Mouse (Mus musculus): ENCODE measurements around the gene Crtac1. TPM values are rescaled to one million over a fixed set of nuclear protein-coding genes. Genes with fewer than 3 reads are reported as not detected.

Gene Crtac1
- polyA plus RNA-seq, 1 experiment from 2014 or later: 1.7 TPM

- Histone ChIP-seq H3K4me3 (ENCODE audit: low read depth, low read length) (no peak overlapping the region), H3K27me3 (ENCODE audit: control insufficient read depth, insufficient read depth, low read length) (peaks cover 28% of the 10 kb centered on the region), H3K9ac (ENCODE audit: low read length) (no peak overlapping the region), H3K27ac (replicated peaks; ENCODE audit: low read depth, low read length) (no peak overlapping the region), H3K4me1 (ENCODE audit: control insufficient read depth, insufficient read depth, low read length) (peaks cover 4% of the 10 kb centered on the region; the same call in 1 of the 2 replicates), H3K4me2 (ENCODE audit: low read depth, severe bottlenecking) (no peak overlapping the region), H3K36me3 (ENCODE audit: control insufficient read depth, insufficient read depth, low read length) (no peaks in the 10 kb centered on the region), H3K9me3 (ENCODE audit: control insufficient read depth, low read length) (no peaks in the 10 kb centered on the region)
- 21% methylated on average over 15 of the region's 15 CpGs for WGBS
- DNase-seq (ENCODE audit: low spot score) (no peak), ATAC-seq (ENCODE audit: insufficient number of reproducible peaks, low FRiP score, low TSS enrichment, low read depth) (no peak)
Observed at GRCm38 (mm10) chr19:42384981-42385598, 46.5 kb downstream of the Crtac1 start.

GRCm38 (mm10) chr19:42380981-42381373, 50.6 kb downstream of the Crtac1 start:
- Histone ChIP-seq H3K4me2 (ENCODE audit: low read depth, severe bottlenecking) (peak overlapping the region; percentile 56), H3K4me3 (ENCODE audit: low read depth, low read length) (peak overlapping the region; percentile 20), H3K36me3 (ENCODE audit: control insufficient read depth, insufficient read depth, low read length) (no peaks in the 10 kb centered on the region), H3K27me3 (ENCODE audit: control insufficient read depth, insufficient read depth, low read length) (peaks cover 34% of the 10 kb centered on the region), H3K27ac (replicated peaks; ENCODE audit: low read depth, low read length) (no peak overlapping the region), H3K9me3 (ENCODE audit: control insufficient read depth, low read length) (no peaks in the 10 kb centered on the region), H3K4me1 (ENCODE audit: control insufficient read depth, insufficient read depth, low read length) (peaks cover 4% of the 10 kb centered on the region; the same call in 1 of the 2 replicates), H3K9ac (ENCODE audit: low read length) (no peak overlapping the region)
- peak; percentile 48 for DNase-seq (ENCODE audit: low spot score)
- WGBS: under 1% methylated on average over 13 of the region's 13 CpGs
- no peak for ATAC-seq (ENCODE audit: insufficient number of reproducible peaks, low FRiP score, low TSS enrichment, low read depth)

GRCm38 (mm10) chr19:42380321-42380980, 51.1 kb downstream of the Crtac1 start:
- Histone ChIP-seq H3K4me1 (ENCODE audit: control insufficient read depth, insufficient read depth, low read length) (peaks cover 4% of the 10 kb centered on the region; the same call in 1 of the 2 replicates), H3K4me2 (ENCODE audit: low read depth, severe bottlenecking) (peak overlapping the region; percentile 56), H3K4me3 (ENCODE audit: low read depth, low read length) (peak overlapping the region; percentile 20), H3K9me3 (ENCODE audit: control insufficient read depth, low read length) (no peaks in the 10 kb centered on the region), H3K36me3 (ENCODE audit: control insufficient read depth, insufficient read depth, low read length) (no peaks in the 10 kb centered on the region), H3K9ac (ENCODE audit: low read length) (no peak overlapping the region), H3K27ac (replicated peaks; ENCODE audit: low read depth, low read length) (no peak overlapping the region), H3K27me3 (ENCODE audit: control insufficient read depth, insufficient read depth, low read length) (peaks cover 31% of the 10 kb centered on the region)
- peak; percentile 44 for DNase-seq (ENCODE audit: low spot score)
- no peak for ATAC-seq (ENCODE audit: insufficient number of reproducible peaks, low FRiP score, low TSS enrichment, low read depth)
- under 1% methylated on average over 23 of the region's 26 CpGs for WGBS

- no peaks in the 10 kb centered on the region for H3K36me3 ChIP-seq (ENCODE audit: control insufficient read depth, insufficient read depth, low read length)
- H3K27ac ChIP-seq (replicated peaks; ENCODE audit: low read depth, low read length): no peak overlapping the region
- no peak for ATAC-seq (ENCODE audit: insufficient number of reproducible peaks, low FRiP score, low TSS enrichment, low read depth)
- H3K9ac ChIP-seq (ENCODE audit: low read length): no peak overlapping the region
- 47% methylated on average over 8 of the region's 8 CpGs for WGBS
- no peak for DNase-seq (ENCODE audit: low spot score)
- no peaks in the 10 kb centered on the region for H3K9me3 ChIP-seq (ENCODE audit: control insufficient read depth, low read length)
- H3K4me3 ChIP-seq (ENCODE audit: low read depth, low read length): no peak overlapping the region
- H3K27me3 ChIP-seq (ENCODE audit: control insufficient read depth, insufficient read depth, low read length): peaks cover 27% of the 10 kb centered on the region
- no peak overlapping the region for H3K4me2 ChIP-seq (ENCODE audit: low read depth, severe bottlenecking)
- H3K4me1 ChIP-seq (ENCODE audit: control insufficient read depth, insufficient read depth, low read length): peaks cover 4% of the 10 kb centered on the region; the same call in 1 of the 2 replicates
Observed at GRCm38 (mm10) chr19:42379798-42380197, 51.8 kb downstream of the Crtac1 start.

GRCm38 (mm10) chr19:42377206-42377605, 54.4 kb downstream of the Crtac1 start:
- Histone ChIP-seq H3K9me3 (ENCODE audit: control insufficient read depth, low read length) (no peaks in the 10 kb centered on the region), H3K4me1 (ENCODE audit: control insufficient read depth, insufficient read depth, low read length) (peaks cover 4% of the 10 kb centered on the region; the same call in 1 of the 2 replicates), H3K9ac (ENCODE audit: low read length) (no peak overlapping the region), H3K27me3 (ENCODE audit: control insufficient read depth, insufficient read depth, low read length) (peaks cover 25% of the 10 kb centered on the region), H3K36me3 (ENCODE audit: control insufficient read depth, insufficient read depth, low read length) (no peaks in the 10 kb centered on the region), H3K4me2 (ENCODE audit: low read depth, severe bottlenecking) (no peak overlapping the region), H3K4me3 (ENCODE audit: low read depth, low read length) (no peak overlapping the region), H3K27ac (replicated peaks; ENCODE audit: low read depth, low read length) (no peak overlapping the region)
- 68% methylated on average over 3 of the region's 3 CpGs for WGBS
- ATAC-seq (ENCODE audit: insufficient number of reproducible peaks, low FRiP score, low TSS enrichment, low read depth): no peak
- no peak for DNase-seq (ENCODE audit: low spot score)

GRCm38 (mm10) chr19:42363551-42363950, 68.0 kb downstream of the Crtac1 start:
- Histone ChIP-seq H3K4me3 (ENCODE audit: low read depth, low read length) (no peak overlapping the region), H3K27me3 (ENCODE audit: control insufficient read depth, insufficient read depth, low read length) (no peaks in the 10 kb centered on the region), H3K36me3 (ENCODE audit: control insufficient read depth, insufficient read depth, low read length) (no peaks in the 10 kb centered on the region), H3K4me1 (ENCODE audit: control insufficient read depth, insufficient read depth, low read length) (no peaks in the 10 kb centered on the region), H3K27ac (replicated peaks; ENCODE audit: low read depth, low read length) (no peak overlapping the region), H3K9me3 (ENCODE audit: control insufficient read depth, low read length) (peaks cover 4% of the 10 kb centered on the region; the same call in 1 of the 2 replicates), H3K4me2 (ENCODE audit: low read depth, severe bottlenecking) (no peak overlapping the region), H3K9ac (ENCODE audit: low read length) (no peak overlapping the region)
- WGBS: 79% methylated on average over 4 of the region's 4 CpGs
- DNase-seq (ENCODE audit: low spot score) (no peak), ATAC-seq (ENCODE audit: insufficient number of reproducible peaks, low FRiP score, low TSS enrichment, low read depth) (no peak)

GRCm38 (mm10) chr19:42358406-42358805, 73.2 kb downstream of the Crtac1 start:
- DNase-seq (ENCODE audit: low spot score) (no peak), ATAC-seq (ENCODE audit: insufficient number of reproducible peaks, low FRiP score, low TSS enrichment, low read depth) (no peak)
- H3K36me3 ChIP-seq (ENCODE audit: control insufficient read depth, insufficient read depth, low read length): no peaks in the 10 kb centered on the region
- no peak overlapping the region for H3K4me3 ChIP-seq (ENCODE audit: low read depth, low read length)
- H3K9ac ChIP-seq (ENCODE audit: low read length): no peak overlapping the region
- no peak overlapping the region for H3K27ac ChIP-seq (replicated peaks; ENCODE audit: low read depth, low read length)
- 0 out of 2 replicates have a peak, but pooled peaks cover 3% of the 10 kb centered on the region for H3K4me1 ChIP-seq (ENCODE audit: control insufficient read depth, insufficient read depth, low read length)
- no peaks in the 10 kb centered on the region for H3K27me3 ChIP-seq (ENCODE audit: control insufficient read depth, insufficient read depth, low read length)
- 73% methylated on average over 7 of the region's 7 CpGs for WGBS
- peaks cover 4% of the 10 kb centered on the region; the same call in 1 of the 2 replicates for H3K9me3 ChIP-seq (ENCODE audit: control insufficient read depth, low read length)
- H3K4me2 ChIP-seq (ENCODE audit: low read depth, severe bottlenecking): no peak overlapping the region

GRCm38 (mm10) chr19:42356854-42357253, 74.7 kb downstream of the Crtac1 start:
- no peak overlapping the region for H3K4me3 ChIP-seq (ENCODE audit: low read depth, low read length)
- H3K9ac ChIP-seq (ENCODE audit: low read length): no peak overlapping the region
- H3K27me3 ChIP-seq (ENCODE audit: control insufficient read depth, insufficient read depth, low read length): no peaks in the 10 kb centered on the region
- ATAC-seq (ENCODE audit: insufficient number of reproducible peaks, low FRiP score, low TSS enrichment, low read depth) (no peak), DNase-seq (ENCODE audit: low spot score) (no peak)
- no peak overlapping the region for H3K27ac ChIP-seq (replicated peaks; ENCODE audit: low read depth, low read length)
- H3K4me1 ChIP-seq (ENCODE audit: control insufficient read depth, insufficient read depth, low read length): 0 out of 2 replicates have a peak, but pooled peaks cover 3% of the 10 kb centered on the region
- no peaks in the 10 kb centered on the region for H3K9me3 ChIP-seq (ENCODE audit: control insufficient read depth, low read length)
- WGBS: 67% methylated on average over 5 of the region's 5 CpGs
- no peaks in the 10 kb centered on the region for H3K36me3 ChIP-seq (ENCODE audit: control insufficient read depth, insufficient read depth, low read length)
- no peak overlapping the region for H3K4me2 ChIP-seq (ENCODE audit: low read depth, severe bottlenecking)
